Mouse (Mus musculus) small intestine, adult 2 months (tissue): Measurements from ENCODE around the gene Ltb.

ENCODE experiments used
- CTCF ChIP-seq: fragments of 200-500 bp; IDR thresholded peaks from 2 replicates; pipeline ENCODE4 v1.5.1; 2012; ENCODE audit warnings: low read depth, mild to moderate bottlenecking, control low read depth, inconsistent platforms, low read length, moderate library complexity, mixed read lengths; ENCODE audit not compliant: insufficient replicate concordance, insufficient read length; ENCODE audit errors: extremely low read depth
- POLR2A ChIP-seq: fragments of 200-500 bp; IDR thresholded peaks from 2 replicates; pipeline ENCODE4 v1.6.1; 2012; ENCODE audit warnings: low read depth, mild to moderate bottlenecking, control low read depth, inconsistent platforms, low read length, moderate library complexity

DNA sequence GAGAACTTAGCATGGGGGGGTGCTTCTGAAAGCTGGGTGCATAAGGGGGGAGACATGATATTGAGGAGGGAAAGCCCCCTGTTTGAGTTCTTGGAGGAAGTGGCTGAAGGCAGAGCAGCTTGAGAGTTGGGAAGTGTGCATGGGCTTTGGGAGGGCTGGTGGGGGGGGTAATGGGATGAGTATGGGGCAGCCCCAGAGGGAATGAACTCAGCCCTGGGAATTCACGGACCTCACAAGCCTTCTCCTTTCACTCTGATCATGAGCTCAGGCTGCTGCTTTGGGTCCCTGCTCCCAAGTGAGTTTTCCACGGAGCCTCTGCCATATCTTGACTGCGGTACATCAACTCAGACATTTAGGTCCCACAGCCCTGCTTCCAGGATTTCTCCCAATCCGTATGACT, 8.2 kb downstream of the Ltb start:
- no peak for TF ChIP-seq CTCF
- TF ChIP-seq POLR2A = no peak
